Mouse (Mus musculus) kidney, adult 2 months (tissue): ENCODE data around the gene Atp7b.

Source experiments
- CTCF ChIP-seq: fragments of 200-500 bp; conservative IDR thresholded peaks from 2 replicates; pipeline ENCODE4 v1.5.1; 2011; ENCODE audit warnings: low read depth, mild to moderate bottlenecking, control low read depth, low read length, moderate library complexity, mixed read lengths; ENCODE audit not compliant: insufficient read depth, insufficient read length
- POLR2A ChIP-seq: fragments of 200-500 bp; IDR thresholded peaks from one replicate; pipeline ENCODE4 v1.6.1; 2011; ENCODE audit warnings: low read depth, low read length, control low read depth

- TF ChIP-seq CTCF, result no peak
- TF ChIP-seq POLR2A, result no peak
Observed at GRCm38 (mm10) chr8:21947311-21948017, 112.6 kb downstream of the Atp7b start.
